Mouse (Mus musculus) right cerebral cortex, postnatal 14 days (tissue): ENCODE results near the gene Pax8.
A peak's percentile ranks its signal among the peaks of the same experiment; 100 is the strongest.

Experiments
- DNase-seq: peaks from one replicate; pipeline ENCODE4 v3.0.0; 2022

Gene Pax8

DNA sequence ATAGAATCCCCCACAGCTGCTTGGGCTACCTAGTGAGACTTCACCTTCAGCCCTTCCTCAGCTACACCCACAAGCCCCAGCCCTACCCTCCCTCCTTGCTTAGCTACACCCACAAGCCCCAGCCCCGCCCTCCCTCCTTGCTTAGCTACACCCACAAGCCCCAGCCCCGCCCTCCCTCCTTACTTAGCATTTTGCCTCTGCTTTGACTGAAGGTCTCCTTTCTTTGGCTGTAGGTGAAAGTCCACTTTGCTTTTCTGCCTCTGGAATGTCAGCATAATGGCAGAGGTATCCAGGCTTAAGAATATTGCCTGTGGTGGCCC is 14.6 kb downstream of the Pax8 start:
- DNase-seq: no peak

DNA sequence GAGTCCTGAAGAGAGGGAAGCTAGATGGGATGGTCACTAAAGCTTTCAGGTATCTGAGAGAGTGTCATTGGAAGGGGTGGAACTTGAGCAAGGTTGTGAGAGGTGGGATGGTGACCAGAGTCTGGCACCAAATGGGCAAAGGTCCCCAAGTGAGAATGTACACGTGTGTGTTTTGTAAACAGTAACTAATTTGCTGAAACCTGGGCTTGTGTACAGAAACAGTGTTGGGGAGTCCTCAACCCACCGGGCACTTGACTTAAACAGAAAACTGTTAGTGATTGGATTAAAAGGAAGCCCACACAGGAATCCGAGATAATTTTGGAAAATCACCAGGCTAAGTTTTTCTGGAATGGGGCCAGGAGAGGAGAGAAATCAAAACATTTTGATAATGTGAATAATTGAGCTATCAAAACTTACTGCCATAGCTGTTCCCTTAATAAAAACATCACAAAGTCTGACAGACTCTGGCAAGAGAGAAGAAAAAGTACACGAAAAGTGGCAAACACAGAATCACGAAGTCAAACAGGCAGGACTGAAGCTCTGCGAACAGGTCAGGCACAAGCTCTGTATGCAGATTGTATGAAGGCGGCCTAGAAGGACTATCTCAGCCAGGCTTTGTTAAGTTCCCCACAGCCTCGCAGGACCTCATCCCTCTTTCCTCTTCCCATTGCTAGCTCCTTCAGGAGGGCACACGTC is 15.1 kb downstream of the Pax8 start:
- no peak for DNase-seq

DNA sequence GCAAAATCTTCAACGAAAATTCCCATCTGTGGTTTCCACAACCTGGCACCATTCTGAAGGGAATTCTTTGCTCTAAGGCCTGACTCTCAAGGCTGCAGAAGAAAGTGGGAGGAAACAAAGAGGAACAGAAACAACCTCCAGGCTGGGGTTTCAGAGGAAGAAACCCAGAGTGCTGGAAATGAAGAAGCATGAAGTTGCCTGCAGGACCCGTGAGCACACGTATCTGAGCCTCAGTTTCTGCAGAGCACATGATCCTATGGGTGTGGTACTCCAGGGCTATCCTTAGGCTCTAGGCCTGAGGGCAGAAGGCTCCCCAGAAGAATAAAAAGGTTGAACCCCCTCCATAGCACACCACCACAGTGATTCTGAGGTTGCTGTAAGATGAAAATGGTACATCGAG is 18.6 kb downstream of the Pax8 start:
- DNase-seq: no peak

DNA sequence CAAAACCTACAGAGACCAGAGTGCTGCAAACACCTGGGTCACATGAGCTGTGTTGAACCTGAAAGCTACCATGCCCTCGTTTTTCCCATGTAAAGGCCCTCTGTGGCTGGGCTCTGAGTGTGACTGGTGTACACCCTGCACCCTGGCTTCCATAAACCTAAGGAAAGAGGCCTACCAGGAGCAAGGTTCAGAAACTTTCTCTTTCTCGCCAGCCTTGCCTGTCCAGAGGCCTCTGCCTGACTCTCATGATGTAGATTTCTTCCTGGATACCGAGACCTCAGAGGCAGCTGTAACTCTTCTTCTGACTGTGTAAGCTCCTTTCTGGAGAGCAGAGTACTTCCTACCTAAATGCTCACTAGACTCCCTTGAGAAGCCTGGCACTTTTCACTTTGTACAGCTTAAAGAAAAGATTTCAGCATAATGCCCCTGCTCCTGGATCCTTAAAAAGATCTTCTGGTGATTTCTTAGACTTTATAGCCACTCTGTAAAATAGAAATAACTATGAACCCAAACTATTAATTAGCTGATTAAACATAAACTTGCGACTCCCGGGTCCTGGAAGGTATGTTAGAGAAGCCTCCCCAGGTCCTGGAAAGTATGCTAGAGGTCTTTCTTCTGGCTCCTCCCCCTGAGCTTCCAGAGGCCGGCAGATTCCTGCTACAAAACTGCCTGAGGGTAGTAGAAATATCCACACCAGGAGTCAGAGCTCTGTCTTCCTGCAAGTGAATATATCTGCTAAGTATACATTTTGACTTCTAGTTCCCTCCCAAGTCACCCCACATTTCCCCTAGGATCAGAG is 20.1 kb downstream of the Pax8 start:
- no peak for DNase-seq

DNA sequence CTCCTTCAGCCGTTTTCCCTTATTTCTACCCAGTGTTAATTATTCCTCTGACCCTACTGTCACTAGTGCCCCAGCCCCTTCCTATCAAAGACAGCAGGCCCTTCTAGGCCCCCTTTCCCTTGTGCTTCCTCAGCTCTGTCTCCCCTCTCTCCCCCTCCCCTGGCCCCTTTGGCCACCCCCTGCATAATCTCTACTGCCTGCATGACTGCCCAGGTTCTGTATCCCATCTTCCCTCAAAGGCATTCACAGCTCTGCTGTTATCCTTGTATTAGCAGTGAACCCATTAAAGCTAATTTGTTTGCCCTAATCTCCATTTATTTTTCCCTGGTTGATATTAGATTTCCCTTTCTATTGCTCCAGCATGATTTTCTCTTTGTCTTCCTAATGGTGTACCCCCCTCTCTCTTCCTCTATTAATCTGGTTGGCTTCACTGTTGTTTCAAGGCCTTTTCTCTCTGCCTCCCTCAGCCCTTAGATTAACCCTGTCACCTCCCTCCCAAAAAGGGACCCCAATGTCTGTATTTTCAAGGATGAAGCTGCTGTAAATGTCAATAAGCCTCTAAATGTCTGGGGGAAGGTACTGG is 20.9 kb downstream of the Pax8 start:
- no peak for DNase-seq

DNA sequence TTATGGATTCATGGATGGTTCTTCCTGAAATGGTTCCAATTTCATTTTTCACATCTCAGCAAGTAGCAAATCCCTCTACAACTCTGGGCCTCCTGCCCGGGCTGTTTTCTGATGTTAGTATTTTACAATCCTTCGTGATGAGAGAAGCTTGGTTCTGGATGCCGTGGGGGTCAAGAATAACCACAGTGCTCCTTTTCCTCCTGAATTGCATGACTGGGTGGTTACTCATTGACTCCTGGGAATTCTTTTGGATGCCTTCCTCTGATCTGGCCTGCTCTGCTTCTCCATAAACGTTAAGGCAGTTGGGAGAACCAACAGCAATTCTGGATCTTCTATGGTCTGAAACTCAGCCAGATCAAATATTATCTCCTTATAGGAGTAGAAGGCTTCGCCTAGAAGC is 22.2 kb downstream of the Pax8 start:
- DNase-seq: no peak

DNA sequence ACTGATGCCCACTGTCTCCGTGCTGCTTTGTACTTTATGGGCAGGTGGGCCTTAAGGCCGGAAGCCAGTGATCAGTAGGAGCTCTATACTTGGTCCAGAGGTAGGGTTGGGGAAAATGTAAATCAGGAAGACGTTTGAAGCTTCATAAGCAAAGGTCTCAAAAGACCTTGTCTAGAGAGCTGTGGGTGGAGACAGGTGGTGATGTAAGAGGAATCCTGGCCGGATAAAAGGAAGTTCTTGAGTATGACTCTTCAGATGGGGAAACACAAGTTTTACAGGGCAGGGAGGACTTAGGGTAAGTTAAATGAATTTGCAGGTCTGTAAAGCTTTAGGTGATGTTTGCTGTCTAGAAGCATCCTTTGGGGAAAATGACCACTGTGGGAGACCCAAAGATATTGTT is 26.3 kb downstream of the Pax8 start:
- no peak for DNase-seq

DNA sequence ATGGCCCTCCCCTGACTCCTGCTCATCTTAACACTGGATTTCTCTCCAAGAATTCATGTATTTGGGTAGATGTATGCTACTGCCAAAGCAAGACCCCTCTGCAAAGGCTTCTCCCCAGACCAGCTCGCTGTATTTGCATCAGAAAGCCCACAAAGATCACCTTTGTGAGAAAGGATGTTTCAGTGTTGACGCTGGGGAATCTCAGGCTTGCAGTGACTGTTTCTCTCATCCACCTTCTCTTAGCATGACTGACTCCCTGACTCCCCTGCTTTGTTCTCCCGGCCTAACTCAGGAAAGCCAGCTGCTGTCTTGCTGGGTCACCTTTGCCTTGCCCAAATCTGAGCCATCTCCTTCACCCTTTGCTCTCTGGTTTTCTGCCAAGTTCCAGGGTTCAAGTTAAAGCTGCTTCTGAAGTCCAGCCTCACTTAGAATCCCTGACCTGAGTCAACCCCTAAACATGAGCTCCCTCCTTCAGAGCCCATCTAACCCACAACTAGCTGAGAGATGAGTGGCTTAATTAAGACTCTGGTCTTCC is 32.1 kb downstream of the Pax8 start:
- DNase-seq: no peak

DNA sequence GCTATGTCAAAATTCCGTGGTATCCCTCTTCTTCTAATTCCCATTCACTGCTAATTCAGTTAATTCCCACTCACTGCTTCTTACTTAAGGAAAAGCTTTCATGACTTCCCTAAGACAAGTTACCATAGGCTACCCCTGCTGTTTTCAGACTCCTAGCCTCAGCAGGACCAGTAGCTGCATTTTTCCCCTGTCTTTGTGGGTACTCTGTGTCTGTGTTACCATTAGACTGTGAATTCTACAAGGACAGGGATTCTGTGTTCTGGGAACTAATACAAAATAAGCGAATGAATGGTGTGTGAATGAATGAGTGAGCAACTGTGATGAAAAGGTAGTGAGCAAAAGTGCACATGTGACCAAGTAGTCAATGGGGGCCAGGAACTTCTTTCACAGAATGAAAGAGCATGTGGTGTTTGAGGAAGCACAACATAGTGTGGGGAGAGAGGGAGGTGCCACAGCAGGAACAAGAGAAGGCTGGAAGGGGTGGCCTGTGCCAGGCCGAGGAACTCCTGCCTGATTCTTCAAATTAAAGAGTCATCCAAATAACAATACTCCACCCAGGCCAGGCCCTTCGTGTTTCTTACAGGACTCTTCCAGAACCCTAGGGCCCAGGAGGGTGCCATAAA is 33.0 kb downstream of the Pax8 start:
- DNase-seq: no peak

DNA sequence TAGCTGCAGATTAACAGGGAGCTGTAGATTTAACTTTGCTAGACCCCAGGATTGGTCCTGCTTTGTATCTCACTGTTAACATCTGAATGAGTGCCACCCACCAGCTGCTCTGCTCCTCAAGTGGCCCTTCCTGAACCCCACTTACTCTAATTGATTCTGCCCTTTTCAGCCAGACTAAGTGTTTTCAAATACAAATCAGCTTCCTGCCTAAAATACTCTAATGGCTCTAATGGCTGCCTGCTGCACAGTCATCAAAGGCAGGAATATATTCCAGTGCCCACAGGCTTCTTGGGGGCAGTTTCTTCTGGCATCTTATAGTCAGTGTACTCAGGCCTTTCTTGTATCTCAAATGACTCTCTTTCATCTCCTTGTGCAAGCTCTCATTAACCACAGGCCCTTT is 33.5 kb downstream of the Pax8 start:
- no peak for DNase-seq

DNA sequence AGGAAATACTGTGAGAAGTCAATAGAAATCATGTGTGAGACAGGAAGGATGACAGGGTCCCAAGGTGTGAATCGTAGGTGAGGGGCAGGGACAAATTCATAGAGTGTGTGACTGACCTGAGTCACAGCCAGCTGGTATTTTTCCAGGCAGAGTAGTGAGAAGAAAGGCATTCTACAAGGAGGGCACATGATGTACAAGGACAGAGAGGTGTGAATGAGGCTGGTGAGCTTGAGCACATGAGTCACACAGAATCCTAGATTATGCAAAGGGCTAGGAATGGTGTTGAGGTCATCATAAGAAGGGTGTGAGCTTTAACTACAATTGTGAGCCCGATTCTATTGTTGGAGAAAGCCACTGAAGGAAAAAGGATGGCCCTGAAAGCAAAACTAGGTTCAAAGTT is 35.3 kb downstream of the Pax8 start:
- no peak for DNase-seq

DNA sequence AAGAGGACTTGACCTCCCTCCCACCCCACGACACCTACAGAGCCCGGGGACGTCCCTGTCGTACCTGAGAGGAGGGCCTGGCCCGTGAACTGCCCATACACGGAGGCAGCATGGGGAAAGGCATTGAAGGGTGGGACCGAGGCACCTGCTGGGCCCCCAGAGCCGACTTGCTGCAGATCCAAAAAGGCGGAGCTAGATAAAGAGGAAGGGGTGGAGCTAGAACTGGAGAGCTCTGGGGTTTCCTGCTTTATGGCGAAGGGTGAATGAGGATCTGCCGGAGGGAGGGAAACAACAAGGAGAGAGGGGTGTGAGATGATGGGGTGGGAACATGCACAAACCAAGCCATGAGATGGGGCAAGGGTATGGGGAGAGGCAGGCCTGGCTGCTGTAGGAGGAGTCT is 39.7 kb downstream of the Pax8 start:
- DNase-seq: no peak

DNA sequence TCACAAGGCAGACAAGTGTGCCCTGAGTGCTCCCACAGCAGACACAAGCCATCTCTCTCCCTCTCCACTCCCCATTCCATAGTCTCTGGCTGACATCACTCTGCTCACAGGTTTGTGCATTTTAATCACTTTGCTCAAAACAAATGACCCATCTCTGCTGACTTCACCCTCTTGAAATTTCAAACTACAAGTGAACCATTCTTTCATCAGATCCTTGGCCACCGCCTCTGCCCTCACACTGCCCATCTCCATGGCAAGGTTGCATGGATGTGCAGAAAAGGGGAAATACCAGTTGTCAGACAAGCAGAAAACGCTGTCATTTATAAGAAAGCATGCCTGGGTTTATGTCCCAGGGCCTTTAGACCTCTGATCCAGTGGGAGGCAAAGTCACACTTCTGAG is 40.7 kb downstream of the Pax8 start:
- DNase-seq: no peak

DNA sequence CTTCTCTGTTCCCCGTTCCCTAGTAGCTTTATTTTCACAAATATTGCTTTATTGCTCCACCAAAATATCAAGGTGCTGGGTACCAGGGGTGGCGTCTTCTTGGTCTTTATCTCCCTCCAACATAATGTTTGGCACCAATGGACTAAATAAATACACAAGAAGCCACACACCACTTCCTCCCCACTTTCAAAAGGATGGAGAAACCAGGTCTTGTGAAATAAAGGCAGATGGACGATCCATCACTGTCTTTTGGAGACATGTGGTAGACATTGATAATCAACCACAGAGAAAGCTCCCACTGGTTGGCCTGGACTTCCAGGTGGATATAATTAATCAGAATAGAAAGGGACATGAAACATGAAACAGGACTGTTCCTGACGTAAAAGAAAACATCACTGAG is 45.6 kb downstream of the Pax8 start:
- DNase-seq: no peak

DNA sequence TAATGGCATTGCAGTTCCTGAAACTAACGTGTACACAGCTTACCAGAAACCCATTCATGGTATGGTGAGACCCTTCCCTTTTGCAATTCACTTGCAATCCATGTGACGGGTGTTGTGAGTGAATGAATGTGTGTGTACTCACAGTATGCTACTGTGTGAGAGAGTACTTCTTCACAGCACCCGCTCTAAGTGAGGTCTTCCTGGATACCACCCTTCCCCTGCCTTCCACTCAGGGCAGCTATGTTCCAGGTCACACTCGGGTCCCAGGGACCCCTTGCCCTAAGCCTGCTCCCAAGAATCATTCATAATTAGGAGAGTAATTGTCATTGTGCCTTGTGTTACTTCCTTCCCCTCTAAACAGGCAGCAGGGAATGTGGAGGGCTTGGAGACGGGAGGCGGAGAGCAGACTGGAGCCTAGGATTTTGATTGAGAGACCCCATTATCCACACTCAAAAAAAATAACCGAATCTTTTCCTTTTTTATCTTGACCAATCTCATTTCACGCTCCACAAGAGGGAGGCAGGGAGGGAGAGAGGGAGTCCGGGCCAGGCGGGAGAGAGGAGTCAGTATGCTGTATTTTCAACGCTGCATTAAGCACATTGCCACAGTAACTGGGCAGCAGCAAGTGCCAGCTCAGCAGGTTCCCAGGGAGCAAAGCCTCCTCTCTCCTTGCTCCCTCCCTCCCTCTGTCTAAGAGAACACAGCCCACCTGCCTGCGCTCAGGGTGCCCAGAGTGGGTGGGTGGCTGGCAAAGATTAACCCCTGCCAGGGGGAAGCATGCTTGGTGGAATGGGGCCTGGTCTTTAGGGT is 47.3 kb downstream of the Pax8 start:
- DNase-seq: no peak

DNA sequence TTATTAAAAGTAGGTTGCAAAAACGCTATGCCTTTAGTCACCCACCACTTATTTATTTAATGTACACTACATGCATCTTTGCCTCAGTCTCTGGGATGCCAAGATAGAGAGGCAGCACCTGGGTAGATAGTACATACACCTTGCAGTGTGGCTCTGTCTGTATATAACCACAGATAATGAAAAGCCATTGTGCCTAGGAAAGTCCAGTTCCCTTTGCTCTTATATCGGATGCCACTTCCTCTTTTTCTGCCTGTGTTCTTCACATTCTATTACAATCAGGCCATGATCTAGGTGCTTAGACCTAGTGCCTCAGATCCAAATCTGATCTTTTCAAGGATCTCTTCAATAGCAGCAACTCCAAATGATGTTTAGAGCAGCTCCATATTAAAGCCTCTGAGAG is 49.8 kb downstream of the Pax8 start:
- no peak for DNase-seq

DNA sequence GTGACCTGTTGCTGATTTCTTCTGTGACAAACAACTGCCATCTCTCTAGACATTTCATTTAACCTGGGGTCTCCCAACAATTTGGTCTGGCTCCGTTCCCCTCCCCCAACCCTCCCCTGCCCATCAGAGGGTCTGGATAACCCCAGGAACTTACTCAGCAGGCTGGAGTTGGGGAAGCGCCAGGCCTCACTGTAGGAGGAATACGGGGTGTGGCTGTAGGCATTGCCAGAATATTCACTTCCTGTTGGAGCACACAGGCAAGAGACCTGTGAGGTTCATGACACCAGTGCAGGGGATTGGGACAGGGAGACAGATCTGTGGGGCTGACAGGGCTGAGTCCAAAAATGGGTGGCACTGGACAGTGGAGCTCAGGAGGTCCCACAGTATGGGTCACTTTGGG is 52.6 kb downstream of the Pax8 start:
- DNase-seq: no peak

DNA sequence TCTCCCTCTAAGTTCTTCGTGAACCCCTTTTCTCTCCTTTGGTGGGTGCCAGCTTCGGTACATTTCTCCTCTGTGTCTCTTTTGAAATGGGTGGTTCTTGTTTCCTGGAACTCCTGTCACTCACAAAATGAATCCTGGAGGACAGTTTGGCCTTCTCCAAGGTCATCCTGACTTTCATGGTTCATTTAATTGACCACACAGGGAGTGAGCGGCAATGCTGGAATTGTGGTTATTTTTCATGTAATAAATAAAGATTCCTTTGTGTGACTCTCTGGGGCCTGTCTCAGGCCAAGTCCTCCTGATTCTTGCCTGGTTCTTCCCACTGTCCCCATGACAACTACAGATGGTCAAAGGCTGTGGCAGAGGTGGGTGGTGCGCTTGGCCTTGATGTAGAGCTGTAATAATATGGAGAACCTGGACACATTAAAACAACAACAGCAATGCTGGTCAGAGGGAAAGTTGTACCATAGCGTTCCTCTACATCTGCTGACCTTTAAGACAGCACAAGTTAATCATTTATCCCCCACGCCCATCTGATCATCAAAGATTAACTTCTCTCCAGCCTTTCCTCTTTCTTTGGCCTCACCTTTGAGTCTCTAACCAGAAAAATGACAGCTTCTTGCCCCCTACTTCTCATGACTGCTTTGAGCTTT is 54.1 kb downstream of the Pax8 start:
- no peak for DNase-seq

DNA sequence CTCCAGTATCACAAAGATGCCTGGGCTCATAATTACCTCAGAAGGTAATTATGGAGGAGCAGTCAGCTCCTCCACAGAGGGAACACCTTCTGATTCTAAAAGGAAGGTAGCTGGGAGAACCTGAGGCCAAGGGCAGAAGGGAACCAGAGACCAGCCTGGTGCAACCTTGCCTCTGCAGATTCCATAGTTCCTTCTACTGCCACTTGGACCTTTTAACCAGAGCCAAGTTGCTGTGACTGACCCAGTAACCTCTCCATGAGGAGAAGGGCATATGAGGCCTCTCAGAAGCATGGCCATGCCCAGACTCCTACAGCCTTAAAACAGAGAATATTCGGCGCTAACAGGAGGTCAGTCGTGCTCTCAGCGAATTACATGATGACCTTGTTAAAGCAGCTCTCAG is 57.8 kb downstream of the Pax8 start:
- DNase-seq: no peak

DNA sequence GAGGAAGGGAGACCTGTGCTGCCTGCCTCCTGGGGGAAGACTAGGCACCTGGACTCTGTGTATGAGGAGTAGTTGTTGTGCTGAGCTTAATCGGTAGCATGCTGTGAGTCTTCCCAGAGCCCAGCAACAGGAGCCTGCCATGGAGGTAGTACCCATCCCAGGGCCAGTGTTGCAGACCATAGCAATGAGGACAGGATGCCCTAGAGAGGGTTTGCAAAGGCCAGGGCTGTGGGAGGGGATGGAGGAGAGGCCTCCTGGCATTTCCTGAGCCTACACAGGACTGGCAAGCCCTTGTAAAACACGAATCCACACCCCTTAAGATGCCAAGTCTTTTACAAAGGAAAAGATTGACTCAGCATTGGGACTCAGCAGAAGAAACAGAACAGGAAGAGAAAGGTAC is 58.3 kb downstream of the Pax8 start:
- no peak for DNase-seq

DNA sequence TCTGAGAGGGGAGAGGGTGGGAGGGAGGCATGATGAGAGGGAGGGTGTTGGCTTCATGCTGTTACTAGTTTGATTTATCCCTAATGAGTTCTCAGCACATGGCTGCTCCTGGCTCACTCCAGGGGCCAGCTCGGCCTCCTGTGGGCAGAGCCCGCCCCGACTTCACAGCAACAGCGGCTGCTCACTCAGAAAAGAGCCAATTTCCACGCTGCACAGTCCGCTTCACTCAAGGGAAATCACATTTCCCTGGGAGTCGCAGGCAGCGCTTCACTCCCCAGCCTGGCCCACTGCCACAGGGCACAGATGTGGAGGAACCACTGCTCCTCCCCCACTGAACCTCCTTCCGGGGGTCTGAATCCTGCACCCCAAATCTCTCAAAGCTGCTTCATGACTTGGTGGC is 58.7 kb downstream of the Pax8 start:
- DNase-seq: peak; percentile 19

DNA sequence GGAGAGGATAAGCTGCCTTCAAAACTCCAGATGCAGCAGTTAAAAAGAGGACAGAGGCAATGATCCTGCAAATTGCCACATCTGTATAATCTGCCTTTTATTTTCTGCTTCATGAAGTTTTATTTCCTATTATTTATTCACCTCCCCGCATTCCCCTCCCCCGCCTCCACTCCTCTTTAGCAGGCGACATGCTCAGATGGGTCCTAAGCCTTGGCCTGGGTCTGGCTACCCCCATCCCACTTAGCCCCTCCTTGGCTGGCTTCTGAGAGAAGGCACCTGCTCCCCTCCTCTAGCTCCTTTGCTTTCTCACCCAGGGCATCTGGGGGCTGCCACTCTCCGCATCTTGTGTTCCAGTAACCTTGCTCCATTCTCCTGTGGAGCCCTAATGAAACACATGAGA is 61.7 kb downstream of the Pax8 start:
- DNase-seq: no peak

DNA sequence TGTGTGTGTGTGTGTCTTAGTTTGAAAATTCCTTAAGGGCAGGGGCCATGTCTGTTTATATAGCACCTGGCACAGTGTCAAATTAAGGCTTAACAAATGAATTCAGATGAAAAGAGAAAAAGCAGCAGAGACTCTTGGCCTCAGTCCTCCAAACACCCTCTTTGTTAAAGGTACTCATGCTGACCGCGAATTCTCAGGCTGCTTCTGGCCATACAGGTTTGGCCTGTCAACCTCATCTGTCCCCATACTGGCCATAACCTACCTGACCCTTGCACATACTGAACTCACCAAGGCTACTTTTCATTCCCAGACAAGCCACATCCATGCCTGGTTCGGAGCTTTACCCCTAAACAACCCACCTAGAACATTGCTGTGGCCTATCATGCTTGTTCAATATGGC is 62.2 kb downstream of the Pax8 start:
- DNase-seq: no peak
